Mouse (Mus musculus) heart, embryonic 14.5 days (tissue): Measurements from ENCODE around the gene Iqcf1. TPM values are rescaled to one million over a fixed set of nuclear protein-coding genes. Genes with fewer than 3 reads are reported as not detected.

Source experiments
- ATAC-seq: fragments of 200-750 bp; cut with Nextera tagmentation; 2 replicates; pipeline ENCODE4 v1.8.0; 2017; ENCODE audit warnings: low read depth, moderate TSS enrichment; ENCODE audit not compliant: insufficient number of reproducible peaks, insufficient read depth, low FRiP score
- H3K27ac ChIP-seq, 2 experiments: fragments of 200-500 bp in 1 of 2; fragments of 300-500 bp in 1 of 2; sonication (generic) in 1 of 2; replicated peaks in 1 of 2; 2 replicates each; pipeline ENCODE4 v1.5.1; 2012 to 2014; ENCODE audit warnings: low read depth in 2 of 2, low read length in 2 of 2, control low read depth in 1 of 2, mild to moderate bottlenecking in 1 of 2, mixed read lengths in 1 of 2; ENCODE audit not compliant: control insufficient read depth in 1 of 2, insufficient read depth in 1 of 2
- H3K27me3 ChIP-seq: fragments of 300-500 bp; sonication (generic); 2 replicates; pipeline ENCODE4 v1.6.1; 2014; ENCODE audit warnings: mild to moderate bottlenecking, low read length, control low read depth; ENCODE audit not compliant: control insufficient read depth, insufficient read depth
- H3K36me3 ChIP-seq: fragments of 300-500 bp; sonication (generic); 2 replicates; pipeline ENCODE4 v1.6.1; 2014; ENCODE audit warnings: mild to moderate bottlenecking, control low read depth, low read length, mixed read lengths; ENCODE audit not compliant: control insufficient read depth, insufficient read depth
- H3K4me1 ChIP-seq, 2 experiments: fragments of 200-500 bp in 1 of 2; fragments of 300-500 bp in 1 of 2; sonication (generic) in 1 of 2; 2 replicates each; pipeline ENCODE4 v1.6.1; 2012 to 2014; ENCODE audit warnings: low read length in 2 of 2, control low read depth in 1 of 2, mixed read lengths in 1 of 2; ENCODE audit not compliant: control insufficient read depth in 2 of 2, insufficient read depth in 2 of 2
- H3K4me2 ChIP-seq: fragments of 300-500 bp; sonication (generic); 2 replicates; pipeline ENCODE4 v1.6.1; 2014; ENCODE audit warnings: mild to moderate bottlenecking, low read length
- H3K4me3 ChIP-seq, 2 experiments: fragments of 200-500 bp in 1 of 2; fragments of 300-500 bp in 1 of 2; sonication (generic) in 1 of 2; 2 replicates each; pipeline ENCODE4 v1.5.1; 2012 to 2014; ENCODE audit warnings: low read length in 2 of 2, mild to moderate bottlenecking in 2 of 2, control low read depth in 1 of 2, low read depth in 1 of 2, moderate library complexity in 1 of 2; ENCODE audit not compliant: control insufficient read depth in 1 of 2, insufficient read depth in 1 of 2
- H3K9ac ChIP-seq: fragments of 300-500 bp; sonication (generic); 2 replicates; pipeline ENCODE4 v1.6.1; 2014; ENCODE audit warnings: mild to moderate bottlenecking, low read length
- H3K9me3 ChIP-seq: fragments of 300-500 bp; sonication (generic); 2 replicates; pipeline ENCODE4 v1.6.1; 2016; ENCODE audit warnings: low read length, control low read depth; ENCODE audit not compliant: control insufficient read depth
- WGBS: fragments of 180-500 bp; shearing (Covaris S2); extraction: QIAGEN DNeasy Blood & Tissue Kit; methylation state at CpG from one replicate; pipeline ENCODE4 v1.1.7; 2014; 5-methylcytosine and 5-hydroxymethylcytosine counted together
- polyA plus RNA-seq: library from polyadenylated mRNA; unstranded; fragments of >200 nt; fragmentation: Nextera tagmentation; extraction: Ambion mirVana; gene quantifications from 2 replicates; pipeline ENCODE4 v1.2.1, GENCODE M21; 2014

Iqcf1 gene
- polyA plus RNA-seq, 1 experiment from 2014 or later, result not detected

- no peak overlapping the region for H3K4me2 ChIP-seq
- no peaks in the 10 kb centered on the region for H3K9me3 ChIP-seq
- 79% methylated on average over 18 of the region's 18 CpGs for WGBS
- H3K27ac ChIP-seq, result no peak overlapping the region
- H3K27me3 ChIP-seq, result peaks cover under 1% of the 10 kb centered on the region; the same call in 1 of the 2 replicates
- no peak for ATAC-seq
- peaks cover 51% of the 10 kb centered on the region for H3K36me3 ChIP-seq
- H3K4me3 ChIP-seq, result no peak overlapping the region
- H3K4me1 ChIP-seq, result peaks cover 28 to 37% of the 10 kb centered on the region in 2 experiments
- no peak overlapping the region for H3K9ac ChIP-seq
Observed at GRCm38 (mm10) chr9:106460401-106461025, 39.3 kb upstream of the Iqcf1 start.

- no peak overlapping the region for H3K4me2 ChIP-seq
- no peak for ATAC-seq
- peaks cover 51% of the 10 kb centered on the region for H3K36me3 ChIP-seq
- H3K4me1 ChIP-seq, result peaks cover 27 to 36% of the 10 kb centered on the region in 2 experiments
- no peaks in the 10 kb centered on the region for H3K9me3 ChIP-seq
- 89% methylated on average over 9 of the region's 9 CpGs for WGBS
- peaks cover 6% of the 10 kb centered on the region for H3K27me3 ChIP-seq
- no peak overlapping the region for H3K9ac ChIP-seq
- no peak overlapping the region for H3K4me3 ChIP-seq
- H3K27ac ChIP-seq, result no peak overlapping the region
Observed at GRCm38 (mm10) chr9:106461026-106461415, 38.7 kb upstream of the Iqcf1 start.

GRCm38 (mm10) chr9:106461641-106462429, 37.9 kb upstream of the Iqcf1 start:
- no peak overlapping the region for H3K4me2 ChIP-seq
- no peak overlapping the region for H3K9ac ChIP-seq
- H3K9me3 ChIP-seq, result no peaks in the 10 kb centered on the region
- no peak overlapping the region for H3K4me3 ChIP-seq
- H3K36me3 ChIP-seq, result peaks cover 44% of the 10 kb centered on the region
- peaks cover 8% of the 10 kb centered on the region for H3K27me3 ChIP-seq
- no peak overlapping the region for H3K27ac ChIP-seq
- WGBS, result 85% methylated on average over 16 of the region's 16 CpGs
- peaks cover 19 to 27% of the 10 kb centered on the region in 2 experiments for H3K4me1 ChIP-seq
- no peak for ATAC-seq

GRCm38 (mm10) chr9:106462430-106462800, 37.4 kb upstream of the Iqcf1 start:
- Histone ChIP-seq H3K9me3 (no peaks in the 10 kb centered on the region), H3K36me3 (peaks cover 44% of the 10 kb centered on the region), H3K4me1 (peaks cover 14 to 22% of the 10 kb centered on the region in 2 experiments), H3K27me3 (peaks cover 8% of the 10 kb centered on the region), H3K27ac (no peak overlapping the region), H3K4me2 (no peak overlapping the region), H3K4me3 (no peak overlapping the region), H3K9ac (no peak overlapping the region)
- no peak for ATAC-seq
- WGBS, result 93% methylated on average over 12 of the region's 12 CpGs

GRCm38 (mm10) chr9:106463122-106464063, 36.4 kb upstream of the Iqcf1 start:
- Histone ChIP-seq H3K27ac (no peak overlapping the region), H3K9me3 (no peaks in the 10 kb centered on the region), H3K36me3 (peaks cover 44% of the 10 kb centered on the region), H3K4me1 (peaks cover 5 to 12% of the 10 kb centered on the region in 2 experiments; a peak in 3 of 4 replicates), H3K9ac (no peak overlapping the region), H3K4me3 (no peak overlapping the region), H3K4me2 (no peak overlapping the region), H3K27me3 (peaks cover 8% of the 10 kb centered on the region)
- 84% methylated on average over 21 of the region's 21 CpGs for WGBS
- no peak for ATAC-seq

- peaks cover 40% of the 10 kb centered on the region for H3K36me3 ChIP-seq
- peak overlapping the region; percentile 51 to 63 for H3K4me3 ChIP-seq
- H3K9ac ChIP-seq, result peak overlapping the region; percentile 80
- WGBS, result 3% methylated on average over 80 of the region's 99 CpGs
- H3K4me2 ChIP-seq, result peak overlapping the region; percentile 98
- peak; percentile 65 for ATAC-seq
- peak overlapping the region in 1 of 2 experiments; percentile 37; a peak in 1 of 4 replicates for H3K27ac ChIP-seq
- peaks cover 8% of the 10 kb centered on the region for H3K27me3 ChIP-seq
- no peaks in the 10 kb centered on the region for H3K9me3 ChIP-seq
- H3K4me1 ChIP-seq, result peaks cover 4 to 11% of the 10 kb centered on the region in 2 experiments; a peak in 3 of 4 replicates
Observed at GRCm38 (mm10) chr9:106464751-106465541, 34.8 kb upstream of the Iqcf1 start.
